Mouse (Mus musculus) liver, embryonic 16.5 days (tissue): ENCODE measurements at regions not wholly inside any gene's neighbourhood (a gene's known extent, or its start where the extent isn't known, plus 50 kb on each side); places are given as distances from the start of the nearest gene placed in this dataset.
A peak's percentile ranks its signal among the peaks of the same experiment; 100 is the strongest.

Experiments
- ATAC-seq: fragments of 200-750 bp; cut with Nextera tagmentation; 2 replicates; pipeline ENCODE4 v1.8.0; 2017; ENCODE audit warnings: low read depth, mild to moderate bottlenecking, moderate number of reproducible peaks, moderate library complexity
- H3K27ac ChIP-seq: fragments of 300-500 bp; sonication (generic); 2 replicates; pipeline ENCODE4 v1.5.1; 2014; ENCODE audit warnings: mild to moderate bottlenecking, low read length
- H3K27me3 ChIP-seq: fragments of 300-500 bp; sonication (generic); 2 replicates; pipeline ENCODE4 v1.6.1; 2014; ENCODE audit warnings: low read depth, low read length, mixed read lengths; ENCODE audit not compliant: control insufficient read depth, insufficient read depth
- H3K36me3 ChIP-seq: fragments of 300-500 bp; sonication (generic); 2 replicates; pipeline ENCODE4 v1.6.1; 2014; ENCODE audit warnings: mild to moderate bottlenecking; ENCODE audit not compliant: control insufficient read depth, insufficient read depth
- H3K4me1 ChIP-seq: fragments of 300-500 bp; sonication (generic); 2 replicates; pipeline ENCODE4 v1.6.1; 2014; ENCODE audit warnings: low read depth, low read length, mixed read lengths; ENCODE audit not compliant: control insufficient read depth
- H3K4me2 ChIP-seq: fragments of 300-500 bp; sonication (generic); 2 replicates; pipeline ENCODE4 v1.6.1; 2014; ENCODE audit warnings: low read depth, low read length, mixed read lengths
- H3K4me3 ChIP-seq: fragments of 300-500 bp; sonication (generic); 2 replicates; pipeline ENCODE4 v1.5.1; 2014; ENCODE audit warnings: low read depth, mild to moderate bottlenecking, low read length
- H3K9ac ChIP-seq: fragments of 300-500 bp; sonication (generic); 2 replicates; pipeline ENCODE4 v1.6.1; 2014; ENCODE audit warnings: low read depth, low read length
- H3K9me3 ChIP-seq: fragments of 300-500 bp; sonication (generic); replicated peaks from 2 replicates; pipeline ENCODE4 v1.6.1; 2016; ENCODE audit warnings: low read length; ENCODE audit not compliant: control insufficient read depth
- WGBS: fragments of 180-500 bp; shearing (Covaris S2); extraction: QIAGEN DNeasy Blood & Tissue Kit; methylation state at CpG from one replicate; pipeline ENCODE4 v1.1.7; 2014; ENCODE audit not compliant: insufficient replicate concordance; 5-methylcytosine and 5-hydroxymethylcytosine counted together

GRCm38 (mm10) chr7:71873817-71874216 is 432.6 kb downstream of the Mctp2 start:
- no peaks in the 10 kb centered on the region for H3K9me3 ChIP-seq
- no peak overlapping the region for H3K9ac ChIP-seq
- H3K4me3 ChIP-seq = no peak overlapping the region
- WGBS = 50% methylated on average over 5 of the region's 5 CpGs
- no peak overlapping the region for H3K4me2 ChIP-seq
- ATAC-seq = no peak
- H3K27ac ChIP-seq = no peak overlapping the region
- no peaks in the 10 kb centered on the region for H3K27me3 ChIP-seq
- no peaks in the 10 kb centered on the region for H3K36me3 ChIP-seq
- H3K4me1 ChIP-seq = no peaks in the 10 kb centered on the region

DNA sequence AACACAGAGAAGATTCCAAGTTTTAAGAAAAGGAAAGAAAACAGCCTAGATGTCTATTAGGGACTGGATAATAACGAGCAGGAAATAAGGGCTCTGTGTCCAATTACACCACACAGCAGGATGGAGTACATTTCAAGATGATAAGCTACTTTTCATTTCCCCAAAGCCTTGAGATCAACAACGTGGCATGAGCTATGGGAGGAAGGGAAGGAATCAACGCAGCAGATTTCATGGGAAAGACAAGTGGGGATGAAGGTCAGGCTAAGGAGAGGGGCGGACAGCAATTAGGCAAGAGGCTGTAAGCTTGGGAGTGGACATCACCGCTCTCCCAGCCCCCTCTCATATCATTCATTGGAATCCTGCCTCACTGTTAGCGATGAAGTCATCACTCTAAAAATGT is 433.5 kb downstream of the Mctp2 start:
- Histone ChIP-seq H3K36me3 (no peaks in the 10 kb centered on the region), H3K27me3 (no peaks in the 10 kb centered on the region), H3K4me2 (no peak overlapping the region), H3K4me1 (no peaks in the 10 kb centered on the region), H3K27ac (no peak overlapping the region), H3K9ac (no peak overlapping the region), H3K9me3 (no peaks in the 10 kb centered on the region), H3K4me3 (no peak overlapping the region)
- WGBS = 59% methylated on average over 6 of the region's 6 CpGs
- no peak for ATAC-seq

DNA sequence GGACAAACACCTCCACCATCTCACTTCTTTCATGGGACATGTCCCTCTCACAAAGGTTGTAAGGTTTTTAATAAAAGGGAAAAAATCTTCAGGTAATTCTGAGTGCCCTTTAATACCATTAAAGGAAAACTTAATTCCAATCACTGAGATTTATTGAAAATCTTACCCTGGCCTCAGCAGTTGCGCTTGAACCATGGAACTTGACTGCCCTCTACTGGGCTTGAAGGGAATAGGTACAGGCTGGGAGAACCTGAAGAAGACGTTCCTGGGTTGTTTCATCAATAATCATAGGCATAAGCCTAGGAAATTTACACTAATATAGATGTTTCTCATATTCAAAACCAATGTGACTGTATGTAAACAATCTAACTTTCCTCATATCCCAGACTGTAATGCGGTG is 439.3 kb downstream of the Mctp2 start:
- WGBS = 11% methylated on average over 3 of the region's 3 CpGs
- Histone ChIP-seq H3K4me1 (no peaks in the 10 kb centered on the region), H3K9me3 (no peaks in the 10 kb centered on the region), H3K36me3 (no peaks in the 10 kb centered on the region), H3K27me3 (no peaks in the 10 kb centered on the region), H3K9ac (no peak overlapping the region), H3K4me3 (no peak overlapping the region), H3K27ac (no peak overlapping the region), H3K4me2 (no peak overlapping the region)
- no peak for ATAC-seq

- Histone ChIP-seq H3K9me3 (no peaks in the 10 kb centered on the region), H3K4me3 (no peak overlapping the region), H3K9ac (no peak overlapping the region), H3K27me3 (no peaks in the 10 kb centered on the region), H3K27ac (no peak overlapping the region), H3K36me3 (no peaks in the 10 kb centered on the region), H3K4me2 (no peak overlapping the region), H3K4me1 (no peaks in the 10 kb centered on the region)
- ATAC-seq = no peak
- 34% methylated on average over 15 of the region's 15 CpGs for WGBS
Observed at GRCm38 (mm10) chr7:71865371-71866166, 440.8 kb downstream of the Mctp2 start.

GRCm38 (mm10) chr7:71852864-71853263 is 453.5 kb downstream of the Mctp2 start:
- Histone ChIP-seq H3K27ac (no peak overlapping the region), H3K4me3 (no peak overlapping the region), H3K9ac (no peak overlapping the region), H3K9me3 (no peaks in the 10 kb centered on the region), H3K4me1 (no peaks in the 10 kb centered on the region), H3K4me2 (no peak overlapping the region), H3K27me3 (no peaks in the 10 kb centered on the region), H3K36me3 (no peaks in the 10 kb centered on the region)
- WGBS = 72% methylated on average over 3 of the region's 3 CpGs
- no peak for ATAC-seq

DNA sequence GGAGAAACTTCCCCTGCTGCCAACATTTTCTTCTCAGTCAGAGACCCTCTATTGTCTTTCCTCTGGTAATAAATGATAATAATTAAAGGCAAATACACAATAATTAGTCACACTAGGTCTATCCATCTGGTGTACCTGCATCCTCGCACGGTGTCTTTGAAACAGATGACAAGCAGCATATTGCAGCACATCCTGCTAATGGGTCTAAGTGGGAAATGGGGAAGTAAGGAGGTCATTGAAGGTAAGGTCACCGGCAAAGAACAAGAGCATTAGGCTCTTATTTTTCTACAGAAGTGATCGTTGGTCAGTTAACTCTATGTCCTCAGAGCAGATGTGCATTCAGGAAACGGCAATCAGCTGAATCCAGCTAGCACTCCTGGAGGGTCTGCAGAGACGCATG is 457.2 kb downstream of the Mctp2 start:
- no peak overlapping the region for H3K4me3 ChIP-seq
- H3K27me3 ChIP-seq = no peaks in the 10 kb centered on the region
- WGBS = 51% methylated on average over 6 of the region's 6 CpGs
- no peaks in the 10 kb centered on the region for H3K4me1 ChIP-seq
- H3K36me3 ChIP-seq = no peaks in the 10 kb centered on the region
- H3K9ac ChIP-seq = no peak overlapping the region
- ATAC-seq = no peak
- H3K4me2 ChIP-seq = no peak overlapping the region
- no peak overlapping the region for H3K27ac ChIP-seq
- H3K9me3 ChIP-seq = no peaks in the 10 kb centered on the region

DNA sequence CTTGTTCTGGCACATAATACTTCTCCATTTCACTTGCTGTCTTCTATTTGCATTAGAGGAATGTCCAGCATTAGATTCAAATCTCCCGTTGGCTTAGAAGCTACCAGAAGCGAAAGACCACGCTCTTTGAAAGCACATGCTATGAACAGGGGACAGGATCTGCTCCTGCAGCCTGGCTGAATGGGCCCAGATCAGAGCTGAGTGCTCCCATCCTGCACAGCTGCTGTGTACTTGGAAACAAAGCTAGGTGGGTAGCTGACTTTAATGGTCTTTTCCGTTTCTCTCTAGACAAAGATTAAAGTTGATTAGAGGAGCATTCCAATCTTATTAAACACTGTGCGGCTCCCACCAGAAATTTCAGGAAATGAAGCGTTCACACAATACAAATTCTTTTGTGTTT is 468.6 kb downstream of the Mctp2 start:
- no peak for ATAC-seq
- H3K4me1 ChIP-seq = no peaks in the 10 kb centered on the region
- H3K4me3 ChIP-seq = no peak overlapping the region
- no peaks in the 10 kb centered on the region for H3K36me3 ChIP-seq
- H3K27ac ChIP-seq = no peak overlapping the region
- no peak overlapping the region for H3K4me2 ChIP-seq
- 66% methylated on average over 6 of the region's 6 CpGs for WGBS
- H3K9me3 ChIP-seq = no peaks in the 10 kb centered on the region
- H3K27me3 ChIP-seq = no peaks in the 10 kb centered on the region
- no peak overlapping the region for H3K9ac ChIP-seq

- Histone ChIP-seq H3K27me3 (no peaks in the 10 kb centered on the region), H3K36me3 (no peaks in the 10 kb centered on the region), H3K4me1 (no peaks in the 10 kb centered on the region), H3K9me3 (no peaks in the 10 kb centered on the region), H3K4me2 (no peak overlapping the region), H3K9ac (no peak overlapping the region), H3K27ac (no peak overlapping the region), H3K4me3 (no peak overlapping the region)
- peak; percentile 11; the same call in 1 of the 2 replicates for ATAC-seq
- 46% methylated on average over 3 of the region's 3 CpGs for WGBS
Observed at GRCm38 (mm10) chr7:71831790-71832525, 474.4 kb downstream of the Mctp2 start.

DNA sequence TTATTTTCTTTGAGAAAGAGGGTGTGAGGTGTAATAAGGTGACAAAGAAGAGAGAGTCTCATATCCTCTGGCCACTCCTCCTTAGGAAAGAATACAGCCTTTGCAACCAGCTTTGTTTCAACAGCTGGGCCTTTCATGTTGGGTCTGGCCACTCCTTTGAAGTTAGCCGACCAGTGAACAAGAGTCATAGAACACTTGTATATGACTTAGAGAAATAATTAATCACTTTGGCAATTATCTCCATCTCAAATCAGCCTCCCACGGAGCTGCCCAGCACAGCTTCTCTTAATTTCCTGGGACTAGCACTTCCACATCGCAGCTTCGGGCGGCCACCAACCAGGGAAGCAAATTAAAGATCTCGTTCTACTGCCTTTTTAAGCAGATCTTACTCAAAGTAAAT is 476.8 kb downstream of the Mctp2 start:
- 61% methylated on average over 6 of the region's 6 CpGs for WGBS
- ATAC-seq = no peak
- Histone ChIP-seq H3K4me2 (no peak overlapping the region), H3K36me3 (no peaks in the 10 kb centered on the region), H3K4me3 (no peak overlapping the region), H3K27me3 (no peaks in the 10 kb centered on the region), H3K27ac (no peak overlapping the region), H3K9me3 (no peaks in the 10 kb centered on the region), H3K9ac (no peak overlapping the region), H3K4me1 (no peaks in the 10 kb centered on the region)
